Mouse (Mus musculus) midbrain, embryonic 13.5 days (tissue): ENCODE data around the gene Abcc3. TPM values are rescaled to one million over a fixed set of nuclear protein-coding genes. Genes with fewer than 3 reads are reported as not detected.

Experiments
- ATAC-seq: fragments of 200-750 bp; cut with Nextera tagmentation; 2 replicates; pipeline ENCODE4 v1.8.0; 2017; ENCODE audit warnings: mild to moderate bottlenecking, moderate TSS enrichment, moderate library complexity
- H3K27ac ChIP-seq: fragments of 300-500 bp; sonication (generic); 2 replicates; pipeline ENCODE4 v1.5.1; 2015; ENCODE audit warnings: inconsistent platforms, mild to moderate bottlenecking, moderate library complexity
- H3K27me3 ChIP-seq: fragments of 300-500 bp; sonication (generic); 2 replicates; pipeline ENCODE4 v1.6.1; 2015; ENCODE audit warnings: mild to moderate bottlenecking, inconsistent platforms
- H3K36me3 ChIP-seq: fragments of 300-500 bp; sonication (generic); 2 replicates; pipeline ENCODE4 v1.6.1; 2015; ENCODE audit warnings: mild to moderate bottlenecking, inconsistent platforms
- H3K4me1 ChIP-seq: fragments of 300-500 bp; sonication (generic); replicated peaks from 2 replicates; pipeline ENCODE4 v1.6.1; 2015; ENCODE audit warnings: inconsistent platforms
- H3K4me2 ChIP-seq: fragments of 300-500 bp; sonication (generic); replicated peaks from 2 replicates; pipeline ENCODE4 v1.6.1; 2015; ENCODE audit warnings: moderate library complexity, mild to moderate bottlenecking, inconsistent platforms
- H3K4me3 ChIP-seq: fragments of 300-500 bp; sonication (generic); replicated peaks from 2 replicates; pipeline ENCODE4 v1.5.1; 2015; ENCODE audit warnings: mild to moderate bottlenecking, inconsistent platforms
- H3K9ac ChIP-seq: fragments of 300-500 bp; sonication (generic); replicated peaks from 2 replicates; pipeline ENCODE4 v1.6.1; 2015; ENCODE audit warnings: mild to moderate bottlenecking, inconsistent platforms
- H3K9me3 ChIP-seq: fragments of 300-500 bp; sonication (generic); 2 replicates; pipeline ENCODE4 v1.6.1; 2016; ENCODE audit warnings: mild to moderate bottlenecking, inconsistent platforms
- WGBS: fragments of 180-500 bp; shearing (Covaris S2); methylation state at CpG from one replicate; pipeline ENCODE4 v1.1.7; 2015; 5-methylcytosine and 5-hydroxymethylcytosine counted together
- polyA plus RNA-seq: library from polyadenylated mRNA; unstranded; fragments of >200 nt; fragmentation: Nextera tagmentation; extraction: Ambion mirVana; gene quantifications from 2 replicates; pipeline ENCODE4 v1.2.1, GENCODE M21; 2015

The Abcc3 gene
- polyA plus RNA-seq, 1 experiment from 2014 or later = 0.90 TPM

GRCm38 (mm10) chr11:94330211-94330610 is 62.6 kb downstream of the Abcc3 start:
- H3K27me3 ChIP-seq = no peaks in the 10 kb centered on the region
- 0 out of 2 replicates have a peak overlapping the region, but pooled peaks have one; percentile 4 for H3K9ac ChIP-seq
- H3K36me3 ChIP-seq = peaks cover 12% of the 10 kb centered on the region
- no peaks in the 10 kb centered on the region for H3K9me3 ChIP-seq
- no peak for ATAC-seq
- no peak overlapping the region for H3K4me3 ChIP-seq
- 93% methylated on average over 3 of the region's 3 CpGs for WGBS
- H3K27ac ChIP-seq = no peak overlapping the region
- peaks cover 46% of the 10 kb centered on the region for H3K4me1 ChIP-seq
- H3K4me2 ChIP-seq = no peak overlapping the region; the same call in 1 of the 2 replicates

DNA sequence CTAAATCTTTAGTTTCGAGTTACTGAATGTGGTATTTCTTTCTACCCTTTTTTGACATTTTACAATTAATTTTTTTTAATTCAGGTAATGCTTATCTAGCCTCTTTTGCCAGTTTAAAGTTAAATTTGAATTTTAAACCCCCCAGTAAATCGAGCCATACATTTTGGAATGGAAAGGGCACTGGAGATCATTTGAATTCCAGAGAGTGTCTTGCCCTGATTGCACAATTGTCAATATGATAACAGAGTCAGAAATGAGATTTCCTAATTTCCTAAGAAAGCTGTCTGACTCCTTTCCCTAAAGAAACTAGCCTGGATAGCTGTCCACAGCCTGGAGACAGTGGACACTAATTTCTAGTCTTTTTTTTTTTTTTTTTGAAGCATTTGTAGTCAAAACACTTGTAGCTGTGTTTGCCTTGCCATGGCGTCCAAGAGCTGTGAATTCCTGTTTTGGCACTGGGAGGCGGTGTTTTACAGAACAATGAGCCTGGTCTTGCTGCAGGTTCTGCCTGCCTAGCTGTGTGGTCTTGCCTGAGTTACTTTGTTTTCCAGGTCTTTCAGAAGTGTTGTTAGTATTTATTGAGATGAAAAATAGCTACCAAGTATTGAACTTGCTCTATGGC is 63.4 kb downstream of the Abcc3 start:
- Histone ChIP-seq H3K4me2 (peak overlapping the region; percentile 78), H3K4me1 (peaks cover 46% of the 10 kb centered on the region), H3K4me3 (0 out of 2 replicates have a peak overlapping the region, but pooled peaks have one; percentile 6), H3K27ac (peak overlapping the region; percentile 35), H3K27me3 (no peaks in the 10 kb centered on the region), H3K9me3 (no peaks in the 10 kb centered on the region), H3K9ac (0 out of 2 replicates have a peak overlapping the region, but pooled peaks have one; percentile 3), H3K36me3 (peaks cover 6% of the 10 kb centered on the region)
- 43% methylated on average over 4 of the region's 4 CpGs for WGBS
- ATAC-seq = no peak

- H3K4me2 ChIP-seq = peak overlapping the region; percentile 78
- H3K4me3 ChIP-seq = peak overlapping the region; percentile 70
- no peak for ATAC-seq
- H3K27me3 ChIP-seq = no peaks in the 10 kb centered on the region
- peak overlapping the region; percentile 95 for H3K9ac ChIP-seq
- H3K27ac ChIP-seq = peak overlapping the region; percentile 99
- no peaks in the 10 kb centered on the region for H3K9me3 ChIP-seq
- 0 out of 2 replicates have a peak, but pooled peaks cover under 1% of the 10 kb centered on the region for H3K36me3 ChIP-seq
- H3K4me1 ChIP-seq = peaks cover 46% of the 10 kb centered on the region
- under 1% methylated on average over 10 of the region's 10 CpGs for WGBS
These were observed 64.2 kb downstream of the Abcc3 start for GRCm38 (mm10) chr11:94328644-94329025.

- peak; percentile 90 for ATAC-seq
- no peaks in the 10 kb centered on the region for H3K36me3 ChIP-seq
- no peaks in the 10 kb centered on the region for H3K9me3 ChIP-seq
- peaks cover 48% of the 10 kb centered on the region for H3K4me1 ChIP-seq
- H3K4me2 ChIP-seq = peak within 1 kb of the TSS; percentile 78
- H3K27ac ChIP-seq = peak within 1 kb of the TSS; percentile 99
- peak within 1 kb of the TSS; percentile 95 for H3K9ac ChIP-seq
- peak within 1 kb of the TSS; percentile 70 for H3K4me3 ChIP-seq
- no peaks in the 10 kb centered on the region for H3K27me3 ChIP-seq
- 1% methylated on average over 68 of the region's 78 CpGs for WGBS
These were observed 64.8 kb downstream of the Abcc3 start, which contains the start of gene Ankrd40 for GRCm38 (mm10) chr11:94327693-94328643. Ankrd40 (plus strand) TSS chr11:94328001.

- peak overlapping the region; percentile 60 for H3K9ac ChIP-seq
- H3K4me1 ChIP-seq = peaks cover 52% of the 10 kb centered on the region
- H3K27me3 ChIP-seq = no peaks in the 10 kb centered on the region
- ATAC-seq = peak; percentile 86
- no peaks in the 10 kb centered on the region for H3K9me3 ChIP-seq
- under 1% methylated on average over 10 of the region's 10 CpGs for WGBS
- peak overlapping the region; percentile 70 for H3K4me3 ChIP-seq
- H3K36me3 ChIP-seq = no peaks in the 10 kb centered on the region
- H3K27ac ChIP-seq = peak overlapping the region; percentile 99
- H3K4me2 ChIP-seq = peak overlapping the region; percentile 78
These were observed 65.8 kb downstream of the Abcc3 start for GRCm38 (mm10) chr11:94326961-94327411.

DNA sequence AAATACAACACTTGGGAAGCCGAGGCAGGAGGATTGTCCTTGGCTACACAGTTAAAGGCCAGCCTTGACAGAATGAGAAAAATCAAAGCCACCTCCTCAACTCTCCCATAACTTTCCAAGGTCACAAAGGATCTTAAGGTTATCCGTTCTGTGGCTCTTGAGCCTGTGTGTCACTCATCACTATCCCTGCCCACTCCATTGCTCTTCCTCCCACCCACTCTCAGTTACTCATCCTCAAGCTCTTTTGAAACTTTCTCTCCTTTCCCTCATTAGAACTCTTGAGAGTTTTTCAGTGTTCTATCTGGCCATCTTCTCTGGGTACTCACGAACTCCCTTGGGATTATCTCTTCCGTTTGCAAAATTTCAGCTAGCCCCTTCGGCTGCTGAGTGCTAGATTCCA is 68.2 kb downstream of the Abcc3 start:
- H3K4me1 ChIP-seq = peaks cover 41% of the 10 kb centered on the region
- H3K4me3 ChIP-seq = no peak overlapping the region
- ATAC-seq = no peak
- H3K4me2 ChIP-seq = no peak overlapping the region
- no peaks in the 10 kb centered on the region for H3K9me3 ChIP-seq
- H3K27ac ChIP-seq = no peak overlapping the region
- H3K9ac ChIP-seq = no peak overlapping the region
- H3K36me3 ChIP-seq = no peaks in the 10 kb centered on the region
- 88% methylated on average over 5 of the region's 5 CpGs for WGBS
- H3K27me3 ChIP-seq = no peaks in the 10 kb centered on the region

- H3K36me3 ChIP-seq = peaks cover 3% of the 10 kb centered on the region; the same call in 1 of the 2 replicates
- 52% methylated on average over 5 of the region's 5 CpGs for WGBS
- no peaks in the 10 kb centered on the region for H3K9me3 ChIP-seq
- no peak for ATAC-seq
- no peak overlapping the region for H3K4me3 ChIP-seq
- no peak overlapping the region for H3K9ac ChIP-seq
- peaks cover 40% of the 10 kb centered on the region for H3K4me1 ChIP-seq
- H3K4me2 ChIP-seq = no peak overlapping the region
- H3K27ac ChIP-seq = peak overlapping the region; percentile 98; the same call in 1 of the 2 replicates
- H3K27me3 ChIP-seq = no peaks in the 10 kb centered on the region
These were observed 69.4 kb downstream of the Abcc3 start for GRCm38 (mm10) chr11:94323271-94323925.

GRCm38 (mm10) chr11:94322636-94323035 is 70.2 kb downstream of the Abcc3 start:
- peaks cover 47% of the 10 kb centered on the region for H3K4me1 ChIP-seq
- 37% methylated on average over 5 of the region's 5 CpGs for WGBS
- peak overlapping the region; percentile 90 for H3K4me2 ChIP-seq
- ATAC-seq = no peak
- H3K36me3 ChIP-seq = peaks cover 3% of the 10 kb centered on the region; the same call in 1 of the 2 replicates
- peak overlapping the region; percentile 99 for H3K9ac ChIP-seq
- no peaks in the 10 kb centered on the region for H3K27me3 ChIP-seq
- H3K9me3 ChIP-seq = no peaks in the 10 kb centered on the region
- peak overlapping the region; percentile 99 for H3K4me3 ChIP-seq
- H3K27ac ChIP-seq = peak overlapping the region; percentile 98

DNA sequence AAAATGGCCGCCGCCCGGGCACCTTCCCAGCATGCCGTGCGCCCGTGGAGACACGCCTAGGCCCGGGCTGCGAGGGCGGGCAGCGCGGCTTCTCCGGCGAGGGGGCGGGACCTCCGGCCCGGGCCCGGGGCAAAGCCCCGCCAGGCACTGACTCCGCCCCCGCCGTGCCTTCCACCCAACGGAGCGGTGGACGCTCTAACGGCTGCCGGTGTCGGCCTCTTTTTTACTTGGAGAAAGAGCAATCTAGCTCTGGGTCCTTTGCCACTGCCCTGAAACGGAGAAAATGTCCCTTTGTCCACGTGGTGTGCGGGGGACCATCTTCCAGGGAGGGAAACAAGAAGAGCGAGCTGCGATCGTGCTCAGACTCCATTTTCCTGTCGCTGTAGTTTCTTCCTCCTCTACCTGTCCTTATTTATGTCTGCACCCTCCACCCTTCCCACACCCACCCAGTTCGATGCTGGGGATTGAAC is 70.8 kb downstream of the Abcc3 start, which contains the start of gene Luc7l3:
Gene Luc7l3 (minus strand): TSS at position 58 of the 470 bp plus-strand sequence.
- Histone ChIP-seq H3K27me3 (no peaks in the 10 kb centered on the region), H3K4me2 (peak within 1 kb of the TSS; percentile 90), H3K9me3 (no peaks in the 10 kb centered on the region), H3K4me3 (peak within 1 kb of the TSS; percentile 99), H3K9ac (peak within 1 kb of the TSS; percentile 99), H3K36me3 (peaks cover 3% of the 10 kb centered on the region; the same call in 1 of the 2 replicates), H3K27ac (peak within 1 kb of the TSS; percentile 98), H3K4me1 (peaks cover 52% of the 10 kb centered on the region)
- peak; percentile 94 for ATAC-seq
- WGBS = under 1% methylated on average over 36 of the region's 36 CpGs

DNA sequence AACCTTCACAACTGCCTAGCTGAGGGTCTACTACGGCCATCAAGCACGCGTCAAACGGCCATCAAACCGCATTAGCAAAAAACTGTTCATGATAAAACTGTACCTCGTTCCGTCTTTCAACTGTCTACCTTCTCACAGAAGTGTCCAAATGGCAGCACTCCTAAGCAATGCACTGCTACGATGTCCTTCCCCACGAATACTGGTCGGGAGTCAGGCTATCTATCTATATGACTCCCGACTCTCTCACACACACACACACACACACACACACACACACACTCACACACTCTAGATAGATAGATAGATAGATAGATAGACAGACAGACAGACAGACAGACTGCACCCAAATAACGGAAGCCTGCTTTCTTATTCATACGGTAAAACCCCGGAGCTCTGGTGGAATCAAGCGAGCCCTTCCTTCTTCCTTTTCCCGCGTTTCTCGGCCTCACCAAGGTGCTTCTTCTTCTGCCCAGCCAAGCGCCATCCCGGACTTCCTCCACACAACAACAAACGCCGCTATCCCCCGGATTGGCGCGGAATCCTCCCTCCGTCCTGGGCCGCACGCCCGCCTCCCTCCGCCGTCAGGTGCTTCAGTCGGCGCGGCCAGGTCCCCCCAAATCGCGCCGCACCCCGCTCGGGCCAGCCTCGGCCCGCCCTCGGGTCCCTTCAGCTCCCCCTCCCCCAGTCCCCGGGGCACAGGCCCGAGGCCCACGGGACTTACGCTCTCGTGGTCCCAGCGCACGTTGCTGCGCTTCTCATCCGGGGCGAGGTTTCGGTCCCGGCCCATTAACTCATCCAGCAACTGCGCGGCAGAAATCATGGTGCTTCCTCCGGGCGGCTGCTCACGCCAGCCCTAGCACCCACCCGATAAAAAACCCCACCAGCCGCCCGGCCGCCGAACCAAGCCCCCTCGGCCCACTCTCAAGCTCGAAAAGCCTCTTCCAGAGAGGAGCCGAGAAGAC is 71.5 kb downstream of the Abcc3 start:
- Histone ChIP-seq H3K27ac (peak overlapping the region; percentile 98), H3K4me1 (peaks cover 52% of the 10 kb centered on the region)
- under 1% methylated on average over 67 of the region's 67 CpGs for WGBS

More for the DNA sequence above, 71.5 kb downstream of the Abcc3 start:
- Histone ChIP-seq H3K9ac (peak overlapping the region; percentile 99), H3K9me3 (no peaks in the 10 kb centered on the region), H3K4me2 (peak overlapping the region; percentile 90), H3K36me3 (peaks cover 3% of the 10 kb centered on the region; the same call in 1 of the 2 replicates), H3K27me3 (no peaks in the 10 kb centered on the region), H3K4me3 (peak overlapping the region; percentile 99)
- ATAC-seq = peak; percentile 75
